Mouse (Mus musculus): ENCODE results near the gene Vsig2.

GRCm38 (mm10) chr9:37552536-37553293 lies 13.7 kb downstream of the Vsig2 start, which contains the start of gene Nrgn:
- TF ChIP-seq CTCF (conservative IDR thresholded peaks at IDR 0.05; ENCODE audit: insufficient read depth, insufficient read length, low read depth, low read length), result no peak
- no peak for TF ChIP-seq POLR2A (IDR thresholded peaks at IDR 0.05; ENCODE audit: low read depth, low read length)
